Comparison of ENCODE assay signal across 8 mouse cellular contexts in the genomic region with DNA sequence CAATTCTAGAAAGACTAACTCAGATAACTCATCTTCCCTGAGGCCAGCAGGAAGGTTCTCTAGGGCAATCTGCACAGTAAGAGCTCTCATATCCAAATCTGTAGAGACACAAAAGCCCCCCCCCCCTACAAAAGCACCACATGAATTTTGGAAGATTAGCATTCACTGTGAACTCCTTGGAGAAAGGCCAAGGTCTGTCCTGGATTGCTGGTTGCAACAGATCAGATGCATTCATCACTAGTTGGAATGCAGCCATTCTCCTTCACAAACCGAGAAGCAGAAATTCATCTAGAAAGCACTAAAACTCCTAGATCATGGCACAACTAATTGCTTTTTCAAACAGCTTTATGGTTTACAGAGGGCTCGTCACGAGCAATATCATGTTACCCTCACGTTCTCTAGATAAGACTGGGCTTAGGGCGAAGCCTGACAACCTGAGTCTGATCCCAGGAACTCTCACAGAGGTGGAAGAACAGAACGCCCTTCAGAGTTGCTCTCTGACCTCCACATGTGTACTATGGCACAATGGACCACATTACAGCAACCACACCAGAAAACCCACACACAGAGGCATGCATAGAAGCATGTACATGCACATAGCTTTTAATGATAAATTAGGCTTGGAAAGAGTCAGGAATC. TPM values are rescaled to one million over a fixed set of nuclear protein-coding genes. Genes with fewer than 3 reads are reported as not detected.
DNase-seq lines count a peak whose midpoint lies in the region; ATAC-seq and TF ChIP-seq lines count a peak whose summit lies in the region.

No protein-coding gene starts in this region.

- no peaks in the 10 kb centered on the region for H3K9me3 ChIP-seq in heart, embryonic 14.5 days (ENCODE audit: control insufficient read depth, low read length)

- peak; percentile 17 for DNase-seq in kidney, adult 9 months
- DNase-seq in kidney, adult 8-10 months: no peak
- DNase-seq in 416B (ENCODE audit: low read depth): peak; percentile 21
- peak; percentile 93 for DNase-seq in brain, embryonic 14.5 days (ENCODE audit: low read depth)
- DNase-seq in gastrocnemius, postnatal 25 days: no peak

- peak overlapping the region; percentile 82 to 91 for H3K27ac ChIP-seq in heart, embryonic 14.5 days (replicated peaks in 1 of 2; ENCODE audit: control insufficient read depth in 1 of 2, insufficient read depth in 1 of 2, low read depth in 2 of 2, low read length in 2 of 2)

- peaks cover 11 to 45% of the 10 kb centered on the region in 2 experiments for H3K4me1 ChIP-seq in heart, embryonic 14.5 days (ENCODE audit: control insufficient read depth in 2 of 2, insufficient read depth in 2 of 2, low read length in 2 of 2)

- peak overlapping the region; percentile 44 for H3K4me2 ChIP-seq in heart, embryonic 14.5 days (ENCODE audit: low read length)
- H3K4me2 ChIP-seq in myocyte (ENCODE audit: low read depth): peak overlapping the region; percentile 41

- 0 out of 2 replicates have a peak overlapping the region, but pooled peaks have one; percentile 8 for H3K9ac ChIP-seq in heart, embryonic 14.5 days (ENCODE audit: low read length)

- 0 out of 2 replicates have a peak, but pooled peaks cover 3% of the 10 kb centered on the region for H3K36me3 ChIP-seq in heart, embryonic 14.5 days (ENCODE audit: control insufficient read depth, insufficient read depth, low read length)
- no peaks in the 10 kb centered on the region for H3K36me3 ChIP-seq in myocyte (ENCODE audit: control insufficient read depth, insufficient read depth)

- H3K27me3 ChIP-seq in heart, embryonic 14.5 days (ENCODE audit: control insufficient read depth, insufficient read depth, low read length): no peaks in the 10 kb centered on the region
- H3K27me3 ChIP-seq in myocyte (ENCODE audit: control insufficient read depth, insufficient read depth, insufficient read length): no peaks in the 10 kb centered on the region

- no peak for TF ChIP-seq POLR2A in brain, embryonic 14.5 days (IDR thresholded peaks at IDR 0.05; ENCODE audit: borderline replicate concordance, extremely low read depth, insufficient read depth, insufficient read length, poor library complexity, severe bottlenecking)
- no peak for TF ChIP-seq POLR2A in myocyte (IDR thresholded peaks at IDR 0.05; ENCODE audit: insufficient read length, low read depth)

- H3K79me2 ChIP-seq in myocyte (ENCODE audit: control insufficient read depth, insufficient read depth): peaks cover 4% of the 10 kb centered on the region

- no peak overlapping the region for H3K4me3 ChIP-seq in heart, embryonic 14.5 days (ENCODE audit: control insufficient read depth in 1 of 2, insufficient read depth in 1 of 2, low read depth in 1 of 2, low read length in 2 of 2)
- H3K4me3 ChIP-seq in myocyte: no peak overlapping the region

- WGBS in heart, embryonic 14.5 days: 11% methylated on average over 6 of the region's 6 CpGs

- ATAC-seq in heart, embryonic 14.5 days (ENCODE audit: insufficient number of reproducible peaks, insufficient read depth, low FRiP score, low read depth): no peak
- ATAC-seq in inflammation-experienced regulatory T-cells, adult 6 months: no peak

- H3ac ChIP-seq in myocyte (ENCODE audit: control insufficient read depth, insufficient read length): no peak overlapping the region

- TF ChIP-seq CTCF in brain, embryonic 14.5 days (IDR thresholded peaks at IDR 0.05; ENCODE audit: borderline replicate concordance, extremely low read depth, insufficient read depth, insufficient read length): no peak

TF ChIP-seq in myocyte, 11 proteins besides CTCF, POLR2A, EP300 and RAD21:
- TF ChIP-seq CEBPB (IDR thresholded peaks at IDR 0.05; ENCODE audit: insufficient read depth, poor library complexity, severe bottlenecking): peak; percentile 60; the same call in 1 of the 2 replicates
- TF ChIP-seq POLR2AphosphoS2 (IDR thresholded peaks at IDR 0.05; ENCODE audit: insufficient read length, low read depth): no peak
- no peak for TF ChIP-seq TCF3 (IDR thresholded peaks at IDR 0.05; ENCODE audit: insufficient read length, low read depth)

RNA-seq across cellular contexts. Expression of a gene that starts 17.3 kb away (rescaled TPM):
- 20.2 and 21.8 TPM in 2 replicates for polyA plus RNA-seq in brain, embryonic 14.5 days (2012; rRNA removed)
- 6.1 and 6.4 TPM in 2 replicates for polyA plus RNA-seq in heart, embryonic 14.5 days (2014; fragmentation: Nextera tagmentation; extraction: Ambion mirVana)
- 4.1 TPM for polyA plus RNA-seq in myocyte (2012; fragmentation: generic; extraction: Trizol)
- 10 to 100 TPM; 20.6 to 36.9 (median 27.7) TPM for polyA plus RNA-seq in inflammation-experienced regulatory T-cells, adult 6 months (2017; shearing (Covaris generic))
- total RNA-seq in gastrocnemius, postnatal 25 days (2021): 10 to 100 TPM; 12.6 to 15.6 TPM

Comparison
In these comparisons a context has a peak if more than half of its experiments do, and no peak if none do; other contexts are left out.
1. DNase-seq: peak in kidney, adult 9 months (single experiment), 416B (single experiment) and brain, embryonic 14.5 days (single experiment); none in kidney, adult 8-10 months (0 of 2) and gastrocnemius, postnatal 25 days (single experiment).